Mouse (Mus musculus) testis, adult 2 months (tissue): ENCODE measurements around the gene Syt8. TPM values are rescaled to one million over a fixed set of nuclear protein-coding genes. Genes with fewer than 3 reads are reported as not detected.

Experiments
- H3K27ac ChIP-seq: fragments of 200-500 bp; 2 replicates; pipeline ENCODE4 v1.5.1; 2012; ENCODE audit warnings: low read depth, low read length; ENCODE audit not compliant: control insufficient read depth, insufficient read depth
- H3K27me3 ChIP-seq: fragments of 200-500 bp; 2 replicates; pipeline ENCODE4 v1.6.1; 2012; ENCODE audit warnings: mild to moderate bottlenecking, low read length, moderate library complexity; ENCODE audit not compliant: control insufficient read depth, insufficient read depth
- H3K36me3 ChIP-seq: fragments of 200-500 bp; 2 replicates; pipeline ENCODE4 v1.6.1; 2012; ENCODE audit warnings: mild to moderate bottlenecking, low read length; ENCODE audit not compliant: control insufficient read depth, insufficient read depth
- H3K4me1 ChIP-seq: fragments of 200-500 bp; 2 replicates; pipeline ENCODE4 v1.6.1; 2012; ENCODE audit warnings: low read length; ENCODE audit not compliant: control insufficient read depth, insufficient read depth
- H3K4me3 ChIP-seq: fragments of 200-500 bp; 2 replicates; pipeline ENCODE4 v1.5.1; 2012; ENCODE audit warnings: low read depth, mild to moderate bottlenecking, low read length, moderate library complexity, mixed read lengths; ENCODE audit not compliant: control insufficient read depth
- CTCF ChIP-seq: fragments of 200-500 bp; IDR thresholded peaks from 2 replicates; pipeline ENCODE4 v1.5.1; 2012; ENCODE audit warnings: low read depth, mild to moderate bottlenecking, inconsistent platforms, low read length, moderate library complexity; ENCODE audit not compliant: control insufficient read depth, insufficient read depth, insufficient replicate concordance
- POLR2A ChIP-seq: fragments of 200-500 bp; IDR thresholded peaks from 2 replicates; pipeline ENCODE4 v1.6.1; 2012; ENCODE audit warnings: low read depth, mild to moderate bottlenecking, inconsistent platforms, low read length, moderate library complexity; ENCODE audit not compliant: control insufficient read depth
- polyA plus RNA-seq: library from polyadenylated mRNA; depleted of rRNA; stranded (reverse); fragments of >200 nt; gene quantifications from 2 replicates; pipeline ENCODE4 v1.2.3, GENCODE M21; 2012

Gene Syt8
- polyA plus RNA-seq, 1 experiment, result 1.2 TPM

- no peaks in the 10 kb centered on the region for H3K36me3 ChIP-seq
- no peak overlapping the region for H3K27ac ChIP-seq
- TF ChIP-seq CTCF (no peak), POLR2A (no peak)
- no peak overlapping the region for H3K4me3 ChIP-seq
- 0 out of 2 replicates have a peak, but pooled peaks cover 4% of the 10 kb centered on the region for H3K4me1 ChIP-seq
- no peaks in the 10 kb centered on the region for H3K27me3 ChIP-seq
These were observed 44.5 kb upstream of the Syt8 start for GRCm38 (mm10) chr7:142389961-142390650.

GRCm38 (mm10) chr7:142391108-142391507 is 43.5 kb upstream of the Syt8 start:
- Histone ChIP-seq H3K4me3 (no peak overlapping the region), H3K27ac (no peak overlapping the region), H3K36me3 (no peaks in the 10 kb centered on the region), H3K27me3 (no peaks in the 10 kb centered on the region), H3K4me1 (0 out of 2 replicates have a peak, but pooled peaks cover 4% of the 10 kb centered on the region)
- TF ChIP-seq POLR2A (no peak), CTCF (no peak)

DNA sequence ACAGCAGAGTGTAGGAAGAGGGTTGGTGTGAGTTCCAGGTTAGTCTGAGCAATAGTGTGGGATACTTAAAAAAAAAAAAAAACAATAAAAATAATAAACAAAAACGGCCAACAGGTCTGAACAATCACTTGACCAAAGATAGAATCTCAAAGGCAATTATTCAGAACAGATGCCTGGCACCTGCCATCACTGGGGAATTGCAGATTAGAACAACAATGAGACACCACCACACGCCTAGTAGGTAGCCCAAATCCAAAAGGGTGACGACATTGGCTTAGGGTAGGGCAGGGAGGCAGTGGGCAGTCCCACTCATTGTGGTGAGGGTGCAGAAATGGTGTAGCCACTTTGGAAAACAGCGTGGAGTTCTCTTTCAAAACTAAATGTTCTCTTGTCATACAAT is 43.0 kb upstream of the Syt8 start:
- H3K27ac ChIP-seq, result no peak overlapping the region
- TF ChIP-seq POLR2A (no peak), CTCF (no peak)
- no peak overlapping the region for H3K4me3 ChIP-seq
- no peaks in the 10 kb centered on the region for H3K36me3 ChIP-seq
- H3K4me1 ChIP-seq, result 0 out of 2 replicates have a peak, but pooled peaks cover 3% of the 10 kb centered on the region
- H3K27me3 ChIP-seq, result no peaks in the 10 kb centered on the region

DNA sequence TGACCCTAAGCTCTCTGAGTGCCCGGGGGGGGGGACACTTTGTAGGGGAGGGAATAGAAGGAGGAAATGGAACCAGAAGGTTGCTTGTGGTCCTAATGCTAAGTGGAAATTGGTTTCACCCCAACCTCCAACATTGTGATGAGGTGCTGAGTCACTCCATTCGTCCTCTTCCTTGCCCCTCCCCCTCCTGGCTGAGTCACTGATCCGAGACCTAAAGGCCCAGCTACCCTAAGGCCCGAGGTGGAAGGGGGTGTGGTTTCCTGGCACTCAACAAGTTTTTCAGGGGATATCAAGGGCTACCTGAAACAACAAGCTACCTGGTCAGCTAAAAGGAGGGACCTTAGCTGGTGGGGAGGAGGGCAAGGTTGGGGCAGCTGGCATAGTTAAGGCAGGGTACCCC is 41.5 kb upstream of the Syt8 start:
- TF ChIP-seq CTCF (no peak), POLR2A (no peak)
- no peak overlapping the region for H3K4me3 ChIP-seq
- H3K27me3 ChIP-seq, result no peaks in the 10 kb centered on the region
- no peaks in the 10 kb centered on the region for H3K36me3 ChIP-seq
- H3K27ac ChIP-seq, result no peak overlapping the region
- H3K4me1 ChIP-seq, result no peaks in the 10 kb centered on the region

DNA sequence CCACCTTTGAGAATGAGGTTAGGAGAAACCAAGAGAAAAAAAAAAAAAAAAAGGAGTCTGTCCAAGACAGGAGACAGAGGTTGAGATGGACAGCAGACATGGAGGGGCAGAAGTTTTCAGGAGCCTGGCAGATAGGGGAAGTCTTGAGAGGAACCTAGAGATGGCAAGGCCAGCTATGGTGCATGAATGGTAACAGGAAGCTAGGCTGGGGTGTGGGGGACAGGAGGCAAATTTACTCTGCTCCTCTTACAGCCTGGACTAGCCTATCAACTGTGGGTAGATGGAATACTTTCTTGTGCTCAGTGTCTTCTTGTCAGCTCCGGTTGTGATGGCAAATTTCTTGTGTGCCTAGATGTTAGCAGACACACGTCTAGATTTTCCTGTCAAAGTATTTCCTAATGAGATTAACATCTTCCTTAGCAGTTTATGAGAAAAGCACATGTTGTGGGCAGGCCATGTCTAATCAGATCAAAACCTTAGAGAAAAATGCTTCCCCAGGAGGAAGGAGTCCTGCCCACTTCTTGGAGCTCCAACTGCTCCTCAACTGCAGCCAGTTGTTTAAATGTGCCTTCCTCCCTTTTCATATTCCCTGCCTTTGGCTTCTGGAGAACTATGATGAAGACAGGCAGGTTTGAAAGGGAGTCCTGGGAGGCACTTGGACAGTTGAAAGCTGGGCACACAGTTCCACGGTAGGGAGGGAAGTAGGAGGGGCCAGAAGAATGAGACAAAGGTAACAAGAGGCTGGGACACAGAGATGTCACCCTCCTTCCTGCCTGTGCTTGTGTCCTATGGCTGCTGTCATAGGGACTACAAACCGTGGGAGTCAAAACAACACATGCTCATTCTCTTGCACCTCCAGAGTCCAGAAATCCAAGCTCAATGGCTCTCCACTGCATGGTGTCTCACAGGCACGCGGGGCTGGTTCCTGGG is 40.1 kb upstream of the Syt8 start:
- no peaks in the 10 kb centered on the region for H3K4me1 ChIP-seq
- no peaks in the 10 kb centered on the region for H3K27me3 ChIP-seq
- no peak overlapping the region for H3K27ac ChIP-seq
- TF ChIP-seq CTCF, result no peak
- TF ChIP-seq POLR2A, result no peak
- no peak overlapping the region for H3K4me3 ChIP-seq
- no peaks in the 10 kb centered on the region for H3K36me3 ChIP-seq

- TF ChIP-seq POLR2A, result no peak
- no peaks in the 10 kb centered on the region for H3K27me3 ChIP-seq
- H3K27ac ChIP-seq, result no peak overlapping the region
- no peak overlapping the region for H3K4me3 ChIP-seq
- H3K36me3 ChIP-seq, result no peaks in the 10 kb centered on the region
- 0 out of 2 replicates have a peak, but pooled peaks cover 3% of the 10 kb centered on the region for H3K4me1 ChIP-seq
These were observed 39.2 kb upstream of the Syt8 start for GRCm38 (mm10) chr7:142395472-142395871.

- Histone ChIP-seq H3K36me3 (no peaks in the 10 kb centered on the region), H3K4me1 (peaks cover 3% of the 10 kb centered on the region; the same call in 1 of the 2 replicates), H3K4me3 (no peak overlapping the region), H3K27ac (no peak overlapping the region; the same call in 1 of the 2 replicates), H3K27me3 (no peaks in the 10 kb centered on the region)
- TF ChIP-seq POLR2A, result no peak
- TF ChIP-seq CTCF, result no peak
These were observed 38.0 kb upstream of the Syt8 start for GRCm38 (mm10) chr7:142396611-142397010.

DNA sequence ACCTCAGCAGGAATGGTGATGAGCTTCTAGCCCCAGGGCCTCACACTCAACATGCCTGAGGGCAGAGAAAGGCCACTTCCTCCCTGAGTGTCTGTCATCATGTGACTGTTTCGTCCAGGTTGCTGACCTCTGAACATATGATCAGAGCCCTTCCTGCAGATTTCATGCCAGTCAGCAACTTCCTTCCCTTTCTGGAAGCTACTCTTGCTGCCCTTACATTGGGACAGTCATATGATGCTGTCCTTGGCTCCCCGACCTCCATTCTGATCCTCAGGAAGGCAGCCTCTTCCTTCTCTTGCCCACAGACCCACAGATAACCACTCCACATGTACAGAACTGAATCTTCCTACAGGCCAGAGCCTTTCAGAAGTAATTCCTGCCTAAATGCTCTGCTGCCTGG is 36.6 kb upstream of the Syt8 start:
- H3K4me3 ChIP-seq, result no peak overlapping the region
- H3K27ac ChIP-seq, result no peak overlapping the region
- H3K36me3 ChIP-seq, result no peaks in the 10 kb centered on the region
- no peaks in the 10 kb centered on the region for H3K27me3 ChIP-seq
- TF ChIP-seq POLR2A, result no peak
- no peak for TF ChIP-seq CTCF
- peaks cover 3% of the 10 kb centered on the region; the same call in 1 of the 2 replicates for H3K4me1 ChIP-seq
